Mouse (Mus musculus): ENCODE measurements at regions not wholly inside any gene's neighbourhood (a gene's known extent, or its start where the extent isn't known, plus 50 kb on each side); places are given as distances from the start of the nearest gene placed in this dataset.

DNA sequence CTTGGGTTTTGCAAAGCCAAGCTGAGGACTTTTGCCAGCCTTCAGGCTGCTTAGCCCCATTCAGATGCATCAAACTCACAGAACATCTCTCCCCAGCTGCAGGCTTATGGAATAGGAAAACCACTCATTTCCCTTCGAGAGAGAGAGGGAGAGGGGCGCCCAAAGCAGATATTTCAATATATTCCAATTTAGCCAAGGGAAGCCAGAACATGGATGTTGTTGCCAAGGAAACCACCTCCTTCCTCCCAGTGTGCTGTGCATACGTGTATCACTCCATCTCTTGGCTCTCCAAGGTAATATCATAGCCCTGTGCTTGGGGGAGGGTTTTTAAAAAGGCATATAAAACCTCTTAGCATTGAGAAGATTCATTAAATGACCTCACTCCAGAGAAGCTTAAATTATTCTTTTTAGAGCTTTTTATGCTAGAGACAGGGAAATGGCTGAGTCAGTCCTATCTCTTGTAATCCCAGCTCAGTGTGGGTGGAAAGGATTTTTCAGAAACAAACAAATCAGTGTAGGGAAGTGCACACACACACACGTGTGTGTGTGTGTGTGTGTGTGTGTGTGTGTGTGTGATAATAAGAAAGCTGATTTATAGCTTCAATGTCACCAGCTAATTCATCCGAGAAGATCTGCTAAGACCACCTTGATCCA lies 245.1 kb downstream of the Rps24 start:
- no peak for DNase-seq

DNA sequence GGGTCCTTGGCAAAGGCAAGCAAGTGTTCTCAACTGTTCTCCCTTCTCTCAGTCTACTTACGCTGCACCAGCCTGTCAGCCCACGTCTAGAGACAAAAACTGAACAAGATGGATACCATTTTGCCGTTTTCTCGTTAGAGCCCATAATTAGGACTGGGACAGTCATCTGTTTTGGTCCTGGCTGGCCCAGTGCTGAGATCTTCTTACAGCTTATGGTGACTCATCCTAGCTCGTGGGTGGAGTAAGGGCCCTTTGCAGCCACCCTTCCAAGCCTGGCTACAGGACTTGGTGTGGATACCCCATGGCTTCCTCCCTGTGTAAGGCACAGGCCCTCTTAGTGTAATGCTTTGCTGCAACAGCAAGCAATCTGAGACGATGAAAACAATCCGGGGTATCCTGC lies 246.4 kb downstream of the Rps24 start:
- DNase-seq: no peak

DNA sequence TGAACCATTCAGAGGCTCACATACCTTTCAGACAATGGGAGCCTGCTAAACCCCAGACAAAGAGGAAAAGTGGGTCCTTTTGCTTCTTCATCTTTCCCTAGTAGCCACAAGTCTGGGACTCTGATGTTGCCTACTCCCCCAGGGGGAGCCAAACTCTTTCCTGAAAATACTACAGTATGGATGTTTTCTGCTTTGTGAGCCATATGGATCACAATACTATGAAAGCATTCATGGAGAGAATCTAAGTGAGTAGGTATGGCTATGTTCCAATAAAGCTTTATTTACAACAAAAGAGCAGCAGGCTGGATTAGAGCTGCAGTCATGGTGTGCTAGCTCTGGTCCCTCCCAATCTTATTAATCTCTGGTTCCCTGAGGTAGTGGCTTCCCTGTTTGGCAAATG lies 251.9 kb downstream of the Rps24 start:
- peak; percentile 32 for DNase-seq

DNA sequence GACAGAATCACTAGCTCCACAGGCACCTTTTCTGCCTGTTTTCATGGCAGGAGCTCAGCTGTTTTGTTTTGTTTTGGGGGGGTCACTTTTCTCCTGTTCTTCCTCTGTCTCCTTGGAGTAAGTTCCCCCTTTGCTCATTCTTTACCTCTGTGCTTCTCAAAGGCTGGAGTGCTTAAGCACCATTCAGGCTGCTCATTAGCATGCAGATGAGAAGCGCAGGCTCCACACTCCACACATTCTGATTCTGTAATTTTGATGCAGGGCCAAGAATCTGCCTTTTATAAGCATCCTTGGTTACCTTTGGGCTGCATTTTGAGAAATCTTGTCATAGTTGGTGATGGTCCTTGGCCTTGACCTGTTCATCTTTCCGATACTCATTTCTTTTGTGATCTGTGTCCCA lies 257.5 kb downstream of the Rps24 start:
- DNase-seq: no peak

DNA sequence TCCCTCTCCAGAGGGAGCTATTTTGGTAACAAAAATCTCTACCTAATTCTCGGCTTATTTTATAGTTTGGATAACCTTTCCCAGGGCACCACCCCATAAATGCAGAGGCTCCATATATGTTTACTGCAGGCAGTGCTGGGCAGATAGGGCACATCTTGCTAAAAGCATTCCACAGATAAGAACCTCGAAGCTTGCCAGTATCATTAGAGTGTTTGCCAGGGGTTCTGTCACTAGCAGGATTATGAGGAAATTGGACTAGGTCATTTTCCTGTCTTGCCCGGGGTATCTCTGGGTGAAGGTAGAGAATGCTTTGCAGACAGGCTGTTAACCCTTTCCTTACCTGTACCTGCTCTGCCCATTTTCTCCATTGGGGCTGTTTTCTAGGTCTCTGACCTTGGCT lies 258.8 kb downstream of the Rps24 start:
- peak; percentile 39 for DNase-seq

DNA sequence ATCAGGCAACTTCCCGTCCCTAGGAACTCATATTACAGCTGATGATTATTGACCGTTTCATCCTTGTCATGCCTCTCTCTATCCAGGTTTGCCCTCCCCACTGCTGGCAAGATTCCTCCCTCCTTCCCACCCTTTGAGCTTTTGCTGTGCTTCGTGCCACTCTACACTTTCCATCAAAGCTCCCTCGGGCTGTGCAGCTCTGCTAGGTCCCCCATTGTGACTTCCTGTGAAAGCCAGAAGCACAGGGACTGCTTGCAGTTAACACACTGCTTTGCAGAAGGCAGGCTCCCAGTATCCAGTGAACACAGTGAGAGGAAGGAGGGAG lies 260.5 kb downstream of the Rps24 start:
- DNase-seq: no peak

DNA sequence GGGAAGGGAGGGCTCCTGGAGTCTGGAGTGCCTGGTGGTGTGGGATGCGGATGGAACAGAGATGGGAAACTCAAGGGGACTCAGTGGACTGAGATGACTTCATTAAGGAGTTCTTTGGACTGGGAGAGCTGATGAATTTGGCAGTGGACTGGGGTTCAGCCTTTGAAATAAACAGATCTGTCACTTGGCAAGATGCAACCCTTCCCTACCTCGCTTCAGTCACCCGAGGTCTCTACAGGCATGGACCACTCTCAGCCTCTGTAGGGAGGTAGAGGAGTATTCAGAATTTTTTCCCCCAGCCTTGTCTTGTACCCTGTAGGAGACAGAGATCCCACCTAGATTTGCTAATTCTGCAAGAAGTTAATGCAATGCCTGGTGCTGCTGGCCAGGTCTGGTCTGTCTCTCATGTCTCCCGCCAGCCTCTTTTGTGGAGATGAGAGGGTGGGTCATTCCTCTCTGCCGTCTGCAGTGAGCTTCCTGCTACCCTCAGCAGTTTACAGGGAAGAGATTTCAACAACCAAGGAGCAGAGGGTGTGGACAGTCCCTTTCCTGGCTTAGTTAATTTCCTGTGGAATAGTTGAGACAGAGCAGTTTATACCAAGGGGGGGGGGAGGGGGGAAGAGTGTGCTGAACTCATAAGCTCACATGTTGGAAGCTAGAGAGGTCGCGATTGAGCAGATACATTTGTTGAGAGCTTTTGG lies 261.0 kb downstream of the Rps24 start:
- peak; percentile 67 for DNase-seq

DNA sequence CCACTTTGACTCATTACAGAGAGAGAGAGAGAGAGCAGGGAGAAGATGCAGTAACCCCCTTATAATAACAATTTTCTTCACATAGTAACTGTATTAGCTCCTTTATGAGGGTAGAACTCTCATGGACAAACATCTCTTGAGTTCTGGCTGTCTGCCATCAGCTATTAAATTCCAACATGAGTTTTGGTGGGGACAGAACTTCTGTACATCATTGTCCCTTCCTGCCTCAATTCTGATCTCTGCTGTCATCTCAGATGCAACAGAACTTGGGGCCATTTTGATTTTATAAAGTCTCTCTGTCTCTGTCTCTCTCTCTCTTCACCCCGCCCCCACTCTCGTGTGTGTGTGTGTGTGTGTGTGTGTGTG lies 261.6 kb downstream of the Rps24 start:
- peak; percentile 30 for DNase-seq

DNA sequence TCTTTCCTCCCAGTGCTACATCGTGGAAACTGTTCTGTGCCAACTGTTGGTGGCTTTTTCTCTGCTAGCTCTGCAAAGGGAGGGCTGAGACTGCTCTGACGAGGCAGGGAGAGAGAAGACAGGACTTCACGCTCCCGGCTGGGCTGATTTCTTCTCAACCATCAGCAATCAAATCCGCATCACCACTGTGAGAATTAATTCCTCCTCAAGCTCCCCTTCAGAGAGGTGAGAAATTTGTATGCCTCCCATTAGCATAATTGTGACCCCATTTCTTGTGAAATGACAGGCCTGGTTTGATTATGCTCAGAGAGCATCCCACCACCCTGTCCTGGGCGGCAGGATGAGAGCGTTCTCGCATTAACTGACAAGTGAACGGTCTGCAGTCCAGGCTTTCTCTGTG lies 262.4 kb downstream of the Rps24 start:
- no peak for DNase-seq

DNA sequence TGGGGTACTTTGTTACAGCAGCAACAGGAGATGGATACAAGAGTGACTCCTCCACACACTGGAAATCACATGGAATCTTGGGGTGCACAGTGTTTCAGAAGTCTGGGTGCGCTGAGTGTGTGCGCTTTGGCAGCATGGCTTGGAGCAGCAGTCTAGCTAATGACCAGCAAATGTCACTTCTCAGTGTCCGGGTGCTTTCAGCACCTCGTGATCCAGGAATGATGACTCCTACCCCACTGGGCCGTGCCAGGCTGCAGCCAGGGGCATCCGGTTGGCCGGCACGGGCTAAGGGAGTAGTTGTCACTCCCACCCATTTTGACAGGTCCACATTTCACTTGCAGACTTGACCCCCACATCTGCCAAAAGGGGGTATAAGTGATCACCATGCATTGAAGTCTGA lies 264.3 kb downstream of the Rps24 start:
- no peak for DNase-seq

DNA sequence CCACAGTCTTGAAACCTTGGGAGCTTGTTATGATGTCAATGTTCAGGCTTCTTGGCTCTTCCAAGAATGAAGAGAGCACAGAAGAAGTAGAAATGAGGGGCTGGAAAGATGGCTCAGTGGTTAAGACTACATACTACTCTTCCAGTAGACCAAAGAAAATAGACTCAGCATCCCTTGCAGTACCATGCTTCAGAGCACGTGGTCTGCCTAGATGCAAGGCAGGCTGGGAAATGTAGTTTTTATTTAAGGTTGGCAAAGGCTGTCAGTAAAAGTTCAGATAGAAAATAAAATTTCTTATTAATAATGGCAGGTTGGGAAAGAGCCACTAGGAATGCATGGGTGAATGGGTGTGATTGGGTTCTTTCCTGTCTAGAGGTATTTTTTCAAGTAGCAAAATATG lies 267.8 kb downstream of the Rps24 start:
- no peak for DNase-seq

DNA sequence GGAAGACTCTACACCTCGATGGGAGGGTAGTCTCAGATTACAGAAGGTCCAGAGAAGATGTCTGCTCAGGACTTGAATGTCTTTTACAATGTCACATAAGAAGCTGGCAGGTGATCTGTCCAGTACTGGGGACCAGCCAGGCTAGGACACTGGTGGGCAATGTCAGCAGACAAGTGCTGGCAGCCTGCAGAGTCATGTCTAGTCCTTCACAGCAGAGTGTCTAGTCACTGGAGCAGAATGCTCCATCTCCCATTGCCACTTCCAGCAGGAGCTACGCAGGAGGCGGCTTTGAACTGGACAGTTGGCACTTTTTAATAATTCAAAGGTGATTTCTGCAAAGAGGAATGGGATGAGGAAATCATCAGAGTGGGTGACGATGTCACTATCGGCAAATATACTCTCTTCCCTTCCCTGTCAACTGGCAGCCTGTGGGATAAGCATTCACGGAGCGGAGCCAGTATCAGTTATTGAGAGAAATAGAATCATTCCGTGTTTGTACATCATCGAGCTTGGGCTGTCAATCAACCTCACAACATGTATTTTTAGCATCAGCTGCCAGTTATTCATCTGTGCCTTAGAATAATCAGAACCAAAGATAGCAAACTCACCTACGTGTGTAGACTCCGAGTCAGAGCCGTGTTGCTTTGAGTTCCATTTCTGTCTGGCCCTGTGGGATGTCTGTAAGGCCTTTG lies 268.6 kb downstream of the Rps24 start:
- DNase-seq: no peak

DNA sequence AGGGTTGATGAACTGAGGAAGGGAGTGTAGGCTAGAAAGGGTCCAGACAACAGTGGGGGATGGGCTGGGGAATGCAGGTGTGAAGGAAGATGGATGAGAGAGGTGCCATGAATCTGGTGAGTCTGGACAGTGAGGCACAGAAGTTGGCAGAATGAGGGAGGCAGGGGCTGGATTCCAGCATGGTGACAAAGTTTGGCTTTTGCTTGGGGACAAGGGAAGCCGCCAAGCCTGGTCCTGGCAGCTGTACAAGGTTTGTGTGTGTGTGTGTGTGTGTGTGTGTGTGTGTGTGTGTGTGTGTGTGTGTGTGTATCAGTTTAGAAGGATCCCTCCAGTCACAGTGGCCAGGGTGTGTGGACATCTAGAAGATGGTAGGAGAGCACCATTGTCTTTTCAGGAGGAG lies 270.4 kb downstream of the Rps24 start:
- peak; percentile 59 for DNase-seq

DNA sequence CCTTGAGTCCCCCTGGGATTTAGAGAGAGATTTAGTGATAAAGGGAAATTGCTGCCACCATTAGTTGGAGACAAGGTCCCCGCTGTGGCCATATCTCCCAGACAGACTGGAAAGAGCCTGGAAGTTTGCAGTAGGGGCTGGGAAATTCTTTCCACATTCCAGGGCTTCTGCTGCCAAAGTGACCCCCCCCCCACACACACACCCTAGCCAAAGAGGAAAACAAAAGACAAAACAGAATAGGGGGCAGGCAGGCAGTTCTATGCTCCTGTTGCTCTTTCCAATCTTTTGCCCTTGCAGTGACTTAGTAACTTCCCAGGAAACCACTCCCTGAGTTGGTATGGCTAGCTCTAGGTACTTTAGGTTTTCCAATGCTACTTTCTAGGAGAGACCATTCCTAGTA lies 270.9 kb downstream of the Rps24 start:
- DNase-seq: no peak

DNA sequence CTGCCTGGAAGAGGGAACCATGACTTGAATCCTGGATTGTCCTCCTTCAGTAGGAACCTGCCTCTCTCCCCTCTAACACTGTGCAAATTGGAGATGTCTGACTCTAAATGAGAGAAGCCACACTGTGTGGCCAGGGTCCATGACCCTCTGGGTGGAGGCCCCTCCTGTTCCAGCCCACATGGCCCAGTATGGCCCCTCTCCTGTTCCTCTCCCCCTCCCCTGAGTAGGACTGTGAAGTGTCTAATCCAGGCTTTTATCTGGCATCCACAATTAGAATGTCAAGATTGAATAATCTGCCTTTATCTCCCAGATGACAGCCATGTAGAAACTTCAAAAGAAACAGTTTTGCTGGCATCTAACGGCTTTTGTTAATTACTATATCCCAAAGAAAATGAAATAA lies 274.0 kb downstream of the Rps24 start:
- no peak for DNase-seq

DNA sequence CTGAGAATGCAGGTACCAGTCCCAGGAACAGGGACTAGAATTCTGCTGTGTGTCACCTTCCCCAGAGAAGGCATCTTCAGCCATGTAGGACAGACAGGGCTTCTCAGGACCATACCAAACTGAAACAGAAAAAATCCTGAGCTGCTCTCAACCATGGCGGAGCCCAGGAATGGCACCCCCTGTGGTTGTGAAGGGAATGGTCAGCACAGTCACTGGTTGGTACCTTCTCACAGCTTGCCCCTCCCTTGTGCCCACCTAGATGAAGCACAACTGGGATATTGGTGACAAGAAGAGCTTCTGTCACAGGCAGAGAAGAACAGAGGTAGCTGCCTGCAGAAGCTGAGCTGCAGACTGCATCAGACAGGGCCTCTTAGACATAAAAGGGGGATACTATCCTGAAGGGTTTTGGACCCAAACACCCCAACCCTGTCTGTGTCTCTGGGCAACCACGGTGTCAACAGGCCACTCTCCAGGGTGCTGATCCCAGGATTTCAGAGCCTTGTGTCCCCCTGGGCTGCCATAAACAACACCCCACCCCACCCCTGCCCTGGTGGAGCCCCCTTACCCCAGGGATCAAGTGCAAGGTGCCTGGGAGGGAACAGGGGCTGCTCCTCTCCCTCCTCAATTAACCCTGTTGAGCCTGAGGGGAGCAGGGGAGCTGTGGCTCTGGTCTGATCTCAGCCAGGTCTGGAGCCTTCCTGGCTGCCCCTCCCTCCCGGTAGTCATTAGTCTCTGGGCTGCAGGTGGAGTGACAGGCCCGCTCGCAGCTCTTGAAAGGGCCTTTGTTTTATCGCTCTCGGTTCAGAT lies 275.7 kb downstream of the Rps24 start:
- DNase-seq: no peak

DNA sequence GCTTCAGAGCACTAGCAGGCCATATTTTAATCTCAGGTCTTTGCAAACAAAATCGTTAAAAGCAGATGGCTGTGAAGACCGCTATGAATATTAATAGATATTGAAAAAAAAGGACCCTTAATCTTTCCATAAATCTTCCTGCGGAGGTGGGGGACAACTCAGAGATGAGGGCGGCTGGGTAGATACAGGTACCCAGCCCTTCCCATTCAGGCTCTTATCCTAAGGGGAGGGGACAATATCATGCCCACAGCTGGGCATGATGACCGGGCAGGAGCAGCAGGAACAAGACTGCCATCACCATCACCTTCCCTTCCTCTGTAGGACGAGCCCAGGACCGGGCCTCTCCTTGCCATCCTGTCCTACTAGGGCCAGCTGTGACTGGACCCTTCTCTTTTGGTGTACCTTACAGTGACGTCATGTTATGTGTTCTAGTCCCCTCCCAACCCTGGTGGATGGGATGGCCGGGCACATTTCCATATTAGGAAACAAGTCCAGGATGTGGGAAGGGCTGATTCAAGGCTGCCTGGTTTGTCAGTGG lies 276.4 kb downstream of the Rps24 start:
- no peak for DNase-seq

DNA sequence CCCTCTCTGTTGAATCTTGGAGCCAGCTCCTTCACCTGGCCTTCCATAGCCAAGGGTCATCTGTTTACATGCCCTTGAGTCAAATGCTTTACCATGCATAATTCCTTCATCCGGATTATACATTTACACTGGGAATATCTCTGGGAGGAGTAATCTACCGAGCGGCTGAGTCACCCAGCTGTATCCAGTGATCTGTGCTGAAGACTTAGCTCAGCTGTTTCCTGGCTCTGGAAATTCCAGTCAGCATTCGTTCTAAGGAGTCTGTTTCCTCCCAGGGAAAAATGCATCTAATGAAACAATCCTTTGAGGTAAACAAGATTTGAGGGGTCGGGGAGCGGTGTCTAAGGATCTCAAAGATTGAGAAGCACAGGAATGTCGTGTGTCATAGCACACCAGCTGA lies 276.9 kb downstream of the Rps24 start:
- no peak for DNase-seq

DNA sequence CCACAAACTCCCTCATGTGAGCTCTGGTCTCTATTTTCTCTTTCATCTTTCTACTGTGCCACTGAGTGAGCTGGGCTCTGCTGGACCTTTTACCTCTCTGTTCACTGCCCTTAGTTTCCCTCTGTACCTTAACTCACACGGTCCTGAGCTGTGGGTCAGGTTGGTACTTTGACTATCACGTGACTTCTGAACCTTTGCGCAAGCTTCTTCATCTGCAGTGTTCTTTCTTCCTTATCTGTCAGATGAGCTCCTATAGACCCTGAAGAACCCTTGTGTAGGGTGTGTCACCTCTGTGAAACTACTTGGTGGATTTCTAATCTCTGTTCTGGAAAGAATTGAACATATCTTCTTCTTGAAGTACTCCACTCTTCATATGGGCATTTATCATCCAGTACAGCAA lies 279.3 kb downstream of the Rps24 start:
- no peak for DNase-seq

DNA sequence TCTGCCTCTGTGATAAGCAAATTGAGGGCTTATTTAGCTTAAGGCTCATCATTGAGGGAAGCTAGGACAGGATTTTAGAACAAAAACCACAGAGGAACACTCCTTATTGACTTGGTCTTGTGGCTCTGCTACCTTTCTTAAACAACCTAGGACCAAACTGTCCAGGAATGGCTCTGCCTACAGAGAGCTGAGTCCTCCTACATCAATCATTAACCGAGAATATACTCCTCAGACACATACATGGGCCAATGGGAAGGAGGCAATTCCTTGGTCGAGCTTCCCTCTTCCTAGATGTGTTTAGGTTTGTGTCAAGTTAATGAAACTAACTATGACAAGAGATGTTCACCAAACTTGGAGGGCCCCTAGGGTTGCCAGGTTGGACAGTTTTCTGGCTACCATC lies 279.8 kb downstream of the Rps24 start:
- no peak for DNase-seq

DNA sequence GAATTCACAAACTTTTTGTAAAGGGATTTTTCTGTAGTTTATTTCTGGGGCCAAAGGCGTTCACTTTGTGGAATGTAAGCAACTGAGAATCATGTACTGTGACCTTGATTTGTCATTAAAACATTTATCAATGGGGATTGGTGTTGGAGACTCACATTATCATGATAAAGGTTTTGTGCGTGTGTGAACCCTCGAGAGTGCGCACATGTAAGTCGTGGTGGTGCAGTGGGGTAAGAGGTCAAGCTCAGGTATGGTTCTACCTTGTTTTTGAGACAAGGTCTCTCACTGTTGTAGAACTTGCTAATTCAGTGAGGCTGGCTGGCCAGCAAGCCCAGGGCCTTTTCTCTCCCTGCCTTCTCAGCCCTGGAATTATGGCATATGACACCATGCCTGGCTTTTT lies 280.4 kb downstream of the Rps24 start:
- no peak for DNase-seq

DNA sequence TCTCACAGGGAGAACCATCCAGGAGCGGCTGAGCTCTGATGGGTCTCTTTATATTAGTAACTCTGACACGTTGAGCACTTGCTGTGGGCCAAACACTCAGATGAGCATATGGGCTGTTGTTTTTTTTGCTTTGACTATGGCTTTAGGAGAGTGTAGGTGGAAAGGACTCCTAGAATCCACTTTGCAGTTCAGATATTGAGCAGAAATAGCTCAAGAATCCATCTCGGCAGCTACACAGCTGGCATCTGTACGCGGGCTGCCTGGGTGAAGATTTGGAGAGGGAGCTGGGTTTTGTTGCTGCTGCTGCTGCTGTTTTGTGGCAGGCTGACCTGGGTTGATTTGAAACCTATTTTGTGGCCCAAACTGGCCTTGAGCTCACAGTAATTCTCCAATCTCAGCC lies 281.0 kb downstream of the Rps24 start:
- no peak for DNase-seq

DNA sequence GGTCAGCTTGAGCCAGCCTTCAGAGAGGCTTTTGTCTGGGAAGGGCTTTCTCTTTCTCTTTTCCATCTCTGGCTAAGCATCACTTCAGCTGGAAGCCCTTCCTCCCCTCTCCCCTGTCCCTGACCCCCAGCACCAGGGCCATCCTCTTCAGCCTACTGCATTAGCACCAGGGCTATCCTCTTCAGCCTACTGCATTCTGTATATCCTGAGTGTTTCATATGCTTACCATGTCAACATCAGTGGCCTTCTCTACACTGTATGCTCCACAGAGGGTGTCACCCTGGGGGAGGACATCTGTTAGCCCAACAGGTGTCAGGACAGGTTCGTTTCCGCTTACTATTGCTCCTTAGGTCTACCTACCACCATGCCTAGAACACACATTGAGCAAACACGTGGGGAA lies 282.5 kb downstream of the Rps24 start:
- no peak for DNase-seq

Data from lung, postnatal 14 days (tissue).